Mouse (Mus musculus): ENCODE results near the gene Cacna1i.

DNA sequence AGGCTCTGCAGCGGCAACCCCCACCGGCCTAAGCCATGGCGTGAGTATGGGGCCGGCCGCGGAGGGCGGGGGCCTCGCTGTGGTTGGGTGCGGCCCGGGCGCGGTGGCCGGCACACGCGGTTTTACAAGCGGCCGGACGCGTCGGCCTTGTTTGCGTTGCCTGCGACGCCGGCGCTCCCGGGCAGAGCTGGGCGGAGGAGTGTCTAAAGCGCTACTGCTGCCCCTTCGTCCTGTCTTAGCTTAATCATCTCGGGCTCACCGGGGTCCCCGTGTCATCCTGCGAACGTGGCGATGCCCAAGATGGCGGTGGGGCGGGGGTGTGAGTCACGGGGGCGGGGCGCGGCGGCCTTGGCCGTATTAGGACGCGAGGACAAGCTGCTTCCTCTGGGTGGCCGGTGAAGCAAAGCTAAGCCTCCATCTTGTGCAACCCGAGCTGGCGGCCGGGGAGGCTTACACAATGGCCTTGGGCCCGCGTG, 31.4 kb upstream of the Cacna1i start:
- TF ChIP-seq GATA1 (IDR thresholded peaks at IDR 0.05; ENCODE audit: low read length) (no peak), TAL1 (IDR thresholded peaks at IDR 0.05; ENCODE audit: low read length) (no peak)
